Mouse (Mus musculus): ENCODE data around the gene Tgfb1i1. TPM values are rescaled to one million over a fixed set of nuclear protein-coding genes. Genes with fewer than 3 reads are reported as not detected.

Gene Tgfb1i1
- 24.0 and 27.7 TPM in 2 replicates for polyA plus RNA-seq (2016; fragmentation: Nextera tagmentation; extraction: Ambion mirVana)

- peak; percentile 56; the same call in 1 of the 2 replicates for ATAC-seq (ENCODE audit: low FRiP score)
- Histone ChIP-seq H3K9ac (peak within 1 kb of the TSS; percentile 53), H3K4me3 (replicated peaks) (peak within 1 kb of the TSS; percentile 38), H3K36me3 (replicated peaks) (peaks cover 29% of the 10 kb centered on the region), H3K27ac (peak within 1 kb of the TSS; percentile 54; the same call in 1 of the 2 replicates), H3K9me3 (no peaks in the 10 kb centered on the region), H3K27me3 (peaks cover 48% of the 10 kb centered on the region), H3K4me1 (peaks cover 19% of the 10 kb centered on the region), H3K4me2 (peak within 1 kb of the TSS; percentile 61)
- WGBS = 3% methylated on average over 27 of the region's 30 CpGs
These were observed at the start of gene Tgfb1i1 for GRCm38 (mm10) chr7:128246496-128247391. Gene Tgfb1i1, plus strand, starts transcription at chr7:128246812.

GRCm38 (mm10) chr7:128201607-128202006 is 45.0 kb upstream of the Tgfb1i1 start:
- Histone ChIP-seq H3K27ac (no peak overlapping the region), H3K36me3 (replicated peaks) (no peaks in the 10 kb centered on the region), H3K27me3 (no peaks in the 10 kb centered on the region), H3K4me1 (no peaks in the 10 kb centered on the region), H3K9me3 (no peaks in the 10 kb centered on the region), H3K9ac (no peak overlapping the region), H3K4me3 (replicated peaks) (no peak overlapping the region), H3K4me2 (no peak overlapping the region)
- 86% methylated on average over 9 of the region's 9 CpGs for WGBS
- no peak for ATAC-seq (ENCODE audit: low FRiP score)

- no peak for ATAC-seq (ENCODE audit: low FRiP score)
- no peak overlapping the region for H3K4me2 ChIP-seq
- H3K27ac ChIP-seq = no peak overlapping the region
- no peak overlapping the region for H3K9ac ChIP-seq
- H3K4me3 ChIP-seq (replicated peaks) = no peak overlapping the region
- no peaks in the 10 kb centered on the region; the same call in 1 of the 2 replicates for H3K27me3 ChIP-seq
- H3K9me3 ChIP-seq = no peaks in the 10 kb centered on the region
- H3K36me3 ChIP-seq (replicated peaks) = no peaks in the 10 kb centered on the region
- WGBS = 81% methylated on average over 9 of the region's 9 CpGs
- no peaks in the 10 kb centered on the region for H3K4me1 ChIP-seq
These were observed 43.5 kb upstream of the Tgfb1i1 start for GRCm38 (mm10) chr7:128203071-128203470.

- 86% methylated on average over 8 of the region's 8 CpGs for WGBS
- Histone ChIP-seq H3K9ac (no peak overlapping the region), H3K36me3 (replicated peaks) (no peaks in the 10 kb centered on the region), H3K4me2 (no peak overlapping the region), H3K4me3 (replicated peaks) (no peak overlapping the region), H3K9me3 (no peaks in the 10 kb centered on the region), H3K27me3 (no peaks in the 10 kb centered on the region; the same call in 1 of the 2 replicates), H3K4me1 (no peaks in the 10 kb centered on the region), H3K27ac (no peak overlapping the region)
- no peak for ATAC-seq (ENCODE audit: low FRiP score)
These were observed 42.4 kb upstream of the Tgfb1i1 start for GRCm38 (mm10) chr7:128204179-128204578.

GRCm38 (mm10) chr7:128205695-128206094 is 40.9 kb upstream of the Tgfb1i1 start:
- Histone ChIP-seq H3K27ac (no peak overlapping the region), H3K4me1 (no peaks in the 10 kb centered on the region), H3K4me3 (replicated peaks) (no peak overlapping the region), H3K36me3 (replicated peaks) (no peaks in the 10 kb centered on the region), H3K9ac (no peak overlapping the region), H3K27me3 (no peaks in the 10 kb centered on the region; the same call in 1 of the 2 replicates), H3K9me3 (no peaks in the 10 kb centered on the region), H3K4me2 (no peak overlapping the region)
- WGBS = 92% methylated on average over 18 of the region's 18 CpGs
- ATAC-seq (ENCODE audit: low FRiP score) = no peak

GRCm38 (mm10) chr7:128206152-128206551 is 40.5 kb upstream of the Tgfb1i1 start, which contains the start of gene Cox6a2:
Gene Cox6a2, minus strand, starts transcription at chr7:128206387.
- H3K4me2 ChIP-seq = no peak within 1 kb of the TSS
- no peaks in the 10 kb centered on the region; the same call in 1 of the 2 replicates for H3K27me3 ChIP-seq
- no peak within 1 kb of the TSS for H3K4me3 ChIP-seq (replicated peaks)
- H3K36me3 ChIP-seq (replicated peaks) = no peaks in the 10 kb centered on the region
- H3K9ac ChIP-seq = no peak within 1 kb of the TSS
- H3K27ac ChIP-seq = no peak within 1 kb of the TSS
- H3K9me3 ChIP-seq = no peaks in the 10 kb centered on the region
- H3K4me1 ChIP-seq = no peaks in the 10 kb centered on the region
- 77% methylated on average over 6 of the region's 6 CpGs for WGBS
- no peak for ATAC-seq (ENCODE audit: low FRiP score)

GRCm38 (mm10) chr7:128208187-128208586 is 38.4 kb upstream of the Tgfb1i1 start:
- 6% methylated on average over 4 of the region's 4 CpGs for WGBS
- Histone ChIP-seq H3K9me3 (no peaks in the 10 kb centered on the region), H3K9ac (no peak overlapping the region), H3K4me3 (replicated peaks) (no peak overlapping the region), H3K4me2 (no peak overlapping the region), H3K4me1 (no peaks in the 10 kb centered on the region), H3K27ac (no peak overlapping the region), H3K36me3 (replicated peaks) (no peaks in the 10 kb centered on the region), H3K27me3 (no peaks in the 10 kb centered on the region; the same call in 1 of the 2 replicates)
- no peak for ATAC-seq (ENCODE audit: low FRiP score)

GRCm38 (mm10) chr7:128209826-128210225 is 36.8 kb upstream of the Tgfb1i1 start:
- no peak overlapping the region for H3K9ac ChIP-seq
- no peaks in the 10 kb centered on the region for H3K36me3 ChIP-seq (replicated peaks)
- no peak for ATAC-seq (ENCODE audit: low FRiP score)
- H3K9me3 ChIP-seq = no peaks in the 10 kb centered on the region
- H3K4me1 ChIP-seq = no peaks in the 10 kb centered on the region
- 62% methylated on average over 3 of the region's 3 CpGs for WGBS
- no peak overlapping the region for H3K4me2 ChIP-seq
- H3K27ac ChIP-seq = no peak overlapping the region
- H3K27me3 ChIP-seq = no peaks in the 10 kb centered on the region; the same call in 1 of the 2 replicates
- no peak overlapping the region for H3K4me3 ChIP-seq (replicated peaks)

GRCm38 (mm10) chr7:128219952-128220351 is 26.7 kb upstream of the Tgfb1i1 start:
- no peak overlapping the region for H3K27ac ChIP-seq
- no peaks in the 10 kb centered on the region for H3K36me3 ChIP-seq (replicated peaks)
- H3K4me2 ChIP-seq = no peak overlapping the region
- 85% methylated on average over 4 of the region's 4 CpGs for WGBS
- H3K4me1 ChIP-seq = no peaks in the 10 kb centered on the region
- no peak overlapping the region for H3K9ac ChIP-seq
- no peaks in the 10 kb centered on the region for H3K9me3 ChIP-seq
- H3K27me3 ChIP-seq = no peaks in the 10 kb centered on the region; the same call in 1 of the 2 replicates
- H3K4me3 ChIP-seq (replicated peaks) = no peak overlapping the region
- ATAC-seq (ENCODE audit: low FRiP score) = no peak

- no peak overlapping the region for H3K4me3 ChIP-seq (replicated peaks)
- H3K4me1 ChIP-seq = no peaks in the 10 kb centered on the region
- no peak overlapping the region for H3K9ac ChIP-seq
- H3K9me3 ChIP-seq = no peaks in the 10 kb centered on the region
- ATAC-seq (ENCODE audit: low FRiP score) = no peak
- no peak overlapping the region for H3K4me2 ChIP-seq
- no peak overlapping the region for H3K27ac ChIP-seq
- 88% methylated on average over 3 of the region's 3 CpGs for WGBS
- no peaks in the 10 kb centered on the region for H3K36me3 ChIP-seq (replicated peaks)
- no peaks in the 10 kb centered on the region; the same call in 1 of the 2 replicates for H3K27me3 ChIP-seq
These were observed 25.7 kb upstream of the Tgfb1i1 start for GRCm38 (mm10) chr7:128220936-128221335.

- Histone ChIP-seq H3K9ac (no peak overlapping the region), H3K4me3 (replicated peaks) (no peak overlapping the region), H3K27me3 (no peaks in the 10 kb centered on the region), H3K9me3 (no peaks in the 10 kb centered on the region), H3K4me2 (no peak overlapping the region), H3K4me1 (peaks cover 4% of the 10 kb centered on the region), H3K27ac (no peak overlapping the region), H3K36me3 (replicated peaks) (0 out of 2 replicates have a peak, but pooled peaks cover 6% of the 10 kb centered on the region)
- 45% methylated on average over 8 of the region's 8 CpGs for WGBS
- ATAC-seq (ENCODE audit: low FRiP score) = no peak
These were observed 14.9 kb upstream of the Tgfb1i1 start for GRCm38 (mm10) chr7:128231741-128232140.

- Histone ChIP-seq H3K36me3 (replicated peaks) (0 out of 2 replicates have a peak, but pooled peaks cover 7% of the 10 kb centered on the region), H3K9me3 (no peaks in the 10 kb centered on the region), H3K4me1 (peaks cover 18% of the 10 kb centered on the region), H3K4me3 (replicated peaks) (no peak overlapping the region), H3K4me2 (no peak overlapping the region), H3K27me3 (no peaks in the 10 kb centered on the region), H3K27ac (no peak overlapping the region), H3K9ac (no peak overlapping the region)
- ATAC-seq (ENCODE audit: low FRiP score) = no peak
- WGBS = 87% methylated on average over 2 of the region's 2 CpGs
These were observed 11.8 kb upstream of the Tgfb1i1 start for GRCm38 (mm10) chr7:128234796-128235195.

All from forebrain, embryonic 12.5 days (tissue).